11 mouse cellular contexts compared by ENCODE assay signal in the genomic region with DNA sequence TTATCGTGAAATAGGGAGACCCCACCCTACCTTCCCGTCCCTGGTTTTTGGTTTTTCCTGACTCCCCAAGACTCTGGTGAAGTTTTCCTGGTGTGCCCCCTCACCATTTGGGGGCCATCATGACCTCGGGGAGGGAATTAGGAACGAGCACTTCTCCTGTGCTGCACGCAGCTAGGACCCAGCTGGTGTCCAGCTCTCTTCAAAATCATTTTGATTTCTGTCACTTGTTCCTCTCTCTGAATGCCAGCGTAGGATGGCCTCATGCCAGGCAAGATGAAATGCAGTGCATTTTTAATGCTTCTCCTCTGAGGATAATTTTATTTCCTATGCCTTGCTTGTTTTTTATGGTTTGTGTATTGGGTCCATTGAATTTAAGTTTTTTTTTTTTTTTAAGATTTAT. TPM values are rescaled to one million over a fixed set of nuclear protein-coding genes. Genes with fewer than 3 reads are reported as not detected.
A peak's percentile ranks its signal among the peaks of the same experiment; 100 is the strongest.
DNase-seq lines count a peak whose midpoint lies in the region; ATAC-seq and TF ChIP-seq lines count a peak whose summit lies in the region.
"Had no signal": no experiment of that assay in that cellular context is flagged by ENCODE, and none has a peak within 500 bp of the region (broad histone marks: within the 10 kb centered on the region; RNA-seq: fewer than 3 reads in every experiment).

No protein-coding gene starts in this region.

- no peak overlapping the region for H3K9ac ChIP-seq in heart, embryonic 12.5 days
- H3K9ac ChIP-seq in heart, embryonic 11.5 days (ENCODE audit: low read depth, low read length): no peak overlapping the region
- H3K9ac ChIP-seq in midbrain, embryonic 14.5 days (replicated peaks; ENCODE audit: low read length): no peak overlapping the region
- H3K9ac ChIP-seq in hindbrain, postnatal 0 days (replicated peaks; ENCODE audit: low read length): peak overlapping the region; percentile 24; the same call in 1 of the 2 replicates
- H3K9ac ChIP-seq: liver, embryonic 15.5 days had no signal

- no peak overlapping the region for H3K4me3 ChIP-seq in heart, embryonic 12.5 days
- H3K4me3 ChIP-seq in heart, embryonic 11.5 days (ENCODE audit: low read depth, low read length): no peak overlapping the region
- no peak overlapping the region for H3K4me3 ChIP-seq in midbrain, embryonic 14.5 days (replicated peaks; ENCODE audit: low read depth, low read length)
- H3K4me3 ChIP-seq in midbrain, embryonic 10.5 days: no peak overlapping the region
- no peak overlapping the region for H3K4me3 ChIP-seq in hindbrain, postnatal 0 days (ENCODE audit: low read length)
- H3K4me3 ChIP-seq: liver, embryonic 15.5 days had no signal

- peaks cover 38% of the 10 kb centered on the region for H3K36me3 ChIP-seq in heart, embryonic 12.5 days
- peaks cover 12% of the 10 kb centered on the region; the same call in 1 of the 2 replicates for H3K36me3 ChIP-seq in heart, embryonic 11.5 days (ENCODE audit: control insufficient read depth, insufficient read depth, low read length)
- H3K36me3 ChIP-seq in midbrain, embryonic 14.5 days (ENCODE audit: control insufficient read depth, insufficient read depth, low read length): peaks cover 18% of the 10 kb centered on the region
- peaks cover 44% of the 10 kb centered on the region for H3K36me3 ChIP-seq in midbrain, embryonic 10.5 days
- peaks cover 15% of the 10 kb centered on the region; the same call in 1 of the 2 replicates for H3K36me3 ChIP-seq in hindbrain, postnatal 0 days (ENCODE audit: insufficient read depth, low read length)

- ATAC-seq in heart, embryonic 12.5 days (ENCODE audit: insufficient number of reproducible peaks, low FRiP score): no peak
- ATAC-seq in heart, embryonic 11.5 days (replicated peaks; ENCODE audit: insufficient number of reproducible peaks, low FRiP score, low TSS enrichment): no peak
- ATAC-seq in midbrain, embryonic 14.5 days (ENCODE audit: low FRiP score, low TSS enrichment): no peak
- ATAC-seq in hindbrain, postnatal 0 days: no peak
- ATAC-seq: CD4-positive, CD25-positive, alpha-beta regulatory T cell, adult 4 months had no signal

- no peaks in the 10 kb centered on the region for H3K9me3 ChIP-seq in heart, embryonic 12.5 days (replicated peaks)
- no peaks in the 10 kb centered on the region for H3K9me3 ChIP-seq in heart, embryonic 11.5 days (replicated peaks; ENCODE audit: control insufficient read depth, low read length)
- no peaks in the 10 kb centered on the region for H3K9me3 ChIP-seq in midbrain, embryonic 14.5 days (ENCODE audit: control insufficient read depth, low read length)
- H3K9me3 ChIP-seq in midbrain, embryonic 10.5 days (replicated peaks): no peaks in the 10 kb centered on the region
- no peaks in the 10 kb centered on the region for H3K9me3 ChIP-seq in hindbrain, postnatal 0 days (ENCODE audit: low read length)
- H3K9me3 ChIP-seq: liver, embryonic 15.5 days had no signal

- DNase-seq in midbrain, embryonic 14.5 days: no peak
- no peak for DNase-seq in midbrain, embryonic 10.5 days (ENCODE audit: low spot score)
- no peak for DNase-seq in hindbrain, postnatal 0 days (ENCODE audit: low spot score)
- DNase-seq in natural killer cell, adult 2 months (ENCODE audit: low spot score in 2 of 2): no peak
- DNase-seq in thymus, postnatal 10 days (ENCODE audit: low spot score in 2 of 2): no peak
- no peak for DNase-seq in embryo, embryonic 10.5 days (ENCODE audit: low spot score)
- DNase-seq: kidney, adult 18-20 months had no signal

- H3K27me3 ChIP-seq in heart, embryonic 12.5 days (replicated peaks): no peaks in the 10 kb centered on the region
- no peaks in the 10 kb centered on the region for H3K27me3 ChIP-seq in heart, embryonic 11.5 days (ENCODE audit: control insufficient read depth, insufficient read depth, low read length)
- H3K27me3 ChIP-seq in midbrain, embryonic 14.5 days (ENCODE audit: control insufficient read depth, insufficient read depth, low read length): no peaks in the 10 kb centered on the region
- no peaks in the 10 kb centered on the region for H3K27me3 ChIP-seq in midbrain, embryonic 10.5 days (ENCODE audit: low read depth, poor library complexity, severe bottlenecking)
- H3K27me3 ChIP-seq in hindbrain, postnatal 0 days (ENCODE audit: insufficient read depth, low read length): no peaks in the 10 kb centered on the region

- WGBS in heart, embryonic 12.5 days: 88% methylated on average over 6 of the region's 6 CpGs
- WGBS in heart, embryonic 11.5 days (ENCODE audit: insufficient replicate concordance): 87% methylated on average over 6 of the region's 6 CpGs
- 75% methylated on average over 6 of the region's 6 CpGs for WGBS in midbrain, embryonic 14.5 days
- 91% methylated on average over 6 of the region's 6 CpGs for WGBS in midbrain, embryonic 10.5 days
- WGBS in hindbrain, postnatal 0 days: 45% methylated on average over 6 of the region's 6 CpGs

- TF ChIP-seq CTCF in hindbrain, postnatal 0 days (IDR thresholded peaks at IDR 0.05; ENCODE audit: low read depth): no peak

- peak overlapping the region; percentile 26; the same call in 1 of the 2 replicates for H3K4me2 ChIP-seq in heart, embryonic 12.5 days
- no peak overlapping the region for H3K4me2 ChIP-seq in heart, embryonic 11.5 days
- peak overlapping the region; percentile 66; the same call in 1 of the 2 replicates for H3K4me2 ChIP-seq in midbrain, embryonic 14.5 days (ENCODE audit: low read length)
- H3K4me2 ChIP-seq in hindbrain, postnatal 0 days (ENCODE audit: low read depth, low read length): peak overlapping the region; percentile 80
- H3K4me2 ChIP-seq: liver, embryonic 15.5 days had no signal

- peaks cover 26% of the 10 kb centered on the region for H3K4me1 ChIP-seq in heart, embryonic 12.5 days (replicated peaks)
- H3K4me1 ChIP-seq in heart, embryonic 11.5 days (ENCODE audit: control insufficient read depth, insufficient read depth, low read length): peaks cover 7% of the 10 kb centered on the region; the same call in 1 of the 2 replicates
- H3K4me1 ChIP-seq in midbrain, embryonic 14.5 days (ENCODE audit: control insufficient read depth, insufficient read depth, low read length): peaks cover 24% of the 10 kb centered on the region
- H3K4me1 ChIP-seq in midbrain, embryonic 10.5 days: peaks cover 23% of the 10 kb centered on the region
- peaks cover 4% of the 10 kb centered on the region; the same call in 1 of the 2 replicates for H3K4me1 ChIP-seq in hindbrain, postnatal 0 days (ENCODE audit: insufficient read depth, low read length)

- no peak overlapping the region for H3K27ac ChIP-seq in heart, embryonic 12.5 days (ENCODE audit: poor library complexity, severe bottlenecking)
- no peak overlapping the region for H3K27ac ChIP-seq in heart, embryonic 11.5 days (ENCODE audit: low read depth, low read length)
- H3K27ac ChIP-seq in midbrain, embryonic 14.5 days (replicated peaks; ENCODE audit: low read depth, low read length): no peak overlapping the region; the same call in 1 of the 2 replicates
- H3K27ac ChIP-seq in midbrain, embryonic 10.5 days (replicated peaks): no peak overlapping the region
- H3K27ac ChIP-seq in hindbrain, postnatal 0 days: peak overlapping the region; percentile 91; the same call in 1 of the 2 replicates
- H3K27ac ChIP-seq: liver, embryonic 15.5 days had no signal

RNA-seq across cellular contexts. Expression of gene Ndufv3, which starts 2.0 kb away (rescaled TPM):
- 494 and 510 TPM in 2 replicates for polyA plus RNA-seq in heart, embryonic 12.5 days (2016; fragmentation: Nextera tagmentation; extraction: Ambion mirVana)
- polyA plus RNA-seq in heart, embryonic 11.5 days (2014; fragmentation: Nextera tagmentation; extraction: Ambion mirVana): 528 and 531 TPM in 2 replicates
- polyA plus RNA-seq in midbrain, embryonic 14.5 days (2014; fragmentation: Nextera tagmentation; extraction: Ambion mirVana): 419 and 525 TPM in 2 replicates
- polyA plus RNA-seq in midbrain, embryonic 10.5 days (2016; fragmentation: Nextera tagmentation; extraction: Ambion mirVana): 249 and 258 TPM in 2 replicates
- 226 and 267 TPM in 2 replicates for total RNA-seq in hindbrain, postnatal 0 days (2014; rRNA removed)
- 562 and 575 TPM in 2 replicates for polyA plus RNA-seq in hindbrain, postnatal 0 days (2015; fragmentation: Nextera tagmentation; extraction: Ambion mirVana)

RNA-seq across cellular contexts. Expression of gene Wdr4, which starts 2.2 kb away (rescaled TPM):
- 22.6 and 23.1 TPM in 2 replicates for polyA plus RNA-seq in heart, embryonic 12.5 days (2016; fragmentation: Nextera tagmentation; extraction: Ambion mirVana)
- 20.5 and 22.2 TPM in 2 replicates for polyA plus RNA-seq in heart, embryonic 11.5 days (2014; fragmentation: Nextera tagmentation; extraction: Ambion mirVana)
- polyA plus RNA-seq in midbrain, embryonic 14.5 days (2014; fragmentation: Nextera tagmentation; extraction: Ambion mirVana): 32.2 and 40.3 TPM in 2 replicates
- polyA plus RNA-seq in midbrain, embryonic 10.5 days (2016; fragmentation: Nextera tagmentation; extraction: Ambion mirVana): 70.2 and 76.7 TPM in 2 replicates
- 50.9 and 56.5 TPM in 2 replicates for total RNA-seq in hindbrain, postnatal 0 days (2014; rRNA removed)
- 26.3 and 26.8 TPM in 2 replicates for polyA plus RNA-seq in hindbrain, postnatal 0 days (2015; fragmentation: Nextera tagmentation; extraction: Ambion mirVana)

RNA-seq across cellular contexts. Expression of gene Pknox1, which starts 42.6 kb away (rescaled TPM):
- 19.8 and 20.2 TPM in 2 replicates for polyA plus RNA-seq in heart, embryonic 12.5 days (2016; fragmentation: Nextera tagmentation; extraction: Ambion mirVana)
- polyA plus RNA-seq in heart, embryonic 11.5 days (2014; fragmentation: Nextera tagmentation; extraction: Ambion mirVana): 19.8 and 20.4 TPM in 2 replicates
- polyA plus RNA-seq in midbrain, embryonic 14.5 days (2014; fragmentation: Nextera tagmentation; extraction: Ambion mirVana): 21.1 and 26.0 TPM in 2 replicates
- polyA plus RNA-seq in midbrain, embryonic 10.5 days (2016; fragmentation: Nextera tagmentation; extraction: Ambion mirVana): 17.5 and 18.0 TPM in 2 replicates
- total RNA-seq in hindbrain, postnatal 0 days (2014; rRNA removed): 31.2 and 36.7 TPM in 2 replicates
- 25.0 and 25.1 TPM in 2 replicates for polyA plus RNA-seq in hindbrain, postnatal 0 days (2015; fragmentation: Nextera tagmentation; extraction: Ambion mirVana)
